Mouse (Mus musculus): ENCODE data around the gene Irs3. TPM values are rescaled to one million over a fixed set of nuclear protein-coding genes. Genes with fewer than 3 reads are reported as not detected.

Irs3 gene
- polyA plus RNA-seq, 1 experiment from 2014 or later: 0.21 TPM

GRCm38 (mm10) chr5:137679726-137680125 lies 34.2 kb upstream of the Irs3 start:
- ATAC-seq (replicated peaks; ENCODE audit: insufficient number of reproducible peaks, insufficient read depth, low FRiP score, low read depth): no peak
- H3K4me1 ChIP-seq (replicated peaks): peaks cover 13% of the 10 kb centered on the region
- no peaks in the 10 kb centered on the region for H3K9me3 ChIP-seq (replicated peaks)
- H3K27ac ChIP-seq: no peak overlapping the region
- no peaks in the 10 kb centered on the region; the same call in 1 of the 2 replicates for H3K36me3 ChIP-seq
- no peaks in the 10 kb centered on the region for H3K27me3 ChIP-seq
- H3K9ac ChIP-seq: no peak overlapping the region
- 79% methylated on average over 4 of the region's 4 CpGs for WGBS
- no peak overlapping the region for H3K4me3 ChIP-seq
- H3K4me2 ChIP-seq: no peak overlapping the region

- no peak overlapping the region for H3K4me3 ChIP-seq
- H3K9me3 ChIP-seq (replicated peaks): no peaks in the 10 kb centered on the region
- no peaks in the 10 kb centered on the region; the same call in 1 of the 2 replicates for H3K36me3 ChIP-seq
- WGBS: 83% methylated on average over 3 of the region's 3 CpGs
- H3K4me1 ChIP-seq (replicated peaks): peaks cover 12% of the 10 kb centered on the region
- no peak overlapping the region for H3K4me2 ChIP-seq
- H3K27ac ChIP-seq: no peak overlapping the region
- ATAC-seq (replicated peaks; ENCODE audit: insufficient number of reproducible peaks, insufficient read depth, low FRiP score, low read depth): no peak
- H3K9ac ChIP-seq: no peak overlapping the region
- H3K27me3 ChIP-seq: no peaks in the 10 kb centered on the region
These were observed 33.2 kb upstream of the Irs3 start for GRCm38 (mm10) chr5:137678736-137679135.

GRCm38 (mm10) chr5:137677859-137678258 lies 32.3 kb upstream of the Irs3 start:
- Histone ChIP-seq H3K4me2 (no peak overlapping the region), H3K4me1 (replicated peaks) (peaks cover 6% of the 10 kb centered on the region), H3K9ac (no peak overlapping the region), H3K9me3 (replicated peaks) (no peaks in the 10 kb centered on the region), H3K4me3 (no peak overlapping the region), H3K27me3 (no peaks in the 10 kb centered on the region), H3K36me3 (no peaks in the 10 kb centered on the region; the same call in 1 of the 2 replicates), H3K27ac (no peak overlapping the region)
- WGBS: 89% methylated on average over 8 of the region's 8 CpGs
- no peak for ATAC-seq (replicated peaks; ENCODE audit: insufficient number of reproducible peaks, insufficient read depth, low FRiP score, low read depth)

- H3K9ac ChIP-seq: no peak overlapping the region
- H3K9me3 ChIP-seq (replicated peaks): no peaks in the 10 kb centered on the region
- H3K4me3 ChIP-seq: no peak overlapping the region
- H3K4me2 ChIP-seq: no peak overlapping the region
- H3K27ac ChIP-seq: no peak overlapping the region
- no peaks in the 10 kb centered on the region; the same call in 1 of the 2 replicates for H3K36me3 ChIP-seq
- peaks cover 21% of the 10 kb centered on the region for H3K4me1 ChIP-seq (replicated peaks)
- WGBS: 94% methylated on average over 8 of the region's 8 CpGs
- no peak for ATAC-seq (replicated peaks; ENCODE audit: insufficient number of reproducible peaks, insufficient read depth, low FRiP score, low read depth)
- H3K27me3 ChIP-seq: no peaks in the 10 kb centered on the region
These were observed 29.3 kb upstream of the Irs3 start for GRCm38 (mm10) chr5:137674786-137675185.

- ATAC-seq (replicated peaks; ENCODE audit: insufficient number of reproducible peaks, insufficient read depth, low FRiP score, low read depth): no peak
- H3K9me3 ChIP-seq (replicated peaks): no peaks in the 10 kb centered on the region
- H3K36me3 ChIP-seq: no peaks in the 10 kb centered on the region
- H3K27me3 ChIP-seq: no peaks in the 10 kb centered on the region
- no peak overlapping the region for H3K4me3 ChIP-seq
- 66% methylated on average over 6 of the region's 6 CpGs for WGBS
- H3K4me2 ChIP-seq: no peak overlapping the region
- peak overlapping the region; percentile 92; the same call in 1 of the 2 replicates for H3K27ac ChIP-seq
- H3K4me1 ChIP-seq (replicated peaks): peaks cover 29% of the 10 kb centered on the region
- H3K9ac ChIP-seq: no peak overlapping the region
These were observed 27.5 kb upstream of the Irs3 start for GRCm38 (mm10) chr5:137673015-137673414.

- no peaks in the 10 kb centered on the region for H3K9me3 ChIP-seq (replicated peaks)
- H3K9ac ChIP-seq: no peak overlapping the region
- H3K4me1 ChIP-seq (replicated peaks): peaks cover 29% of the 10 kb centered on the region
- H3K4me3 ChIP-seq: no peak overlapping the region
- no peaks in the 10 kb centered on the region for H3K36me3 ChIP-seq
- H3K27ac ChIP-seq: peak overlapping the region; percentile 92
- H3K4me2 ChIP-seq: peak overlapping the region; percentile 36
- WGBS: 67% methylated on average over 5 of the region's 5 CpGs
- H3K27me3 ChIP-seq: no peaks in the 10 kb centered on the region
- ATAC-seq (replicated peaks; ENCODE audit: insufficient number of reproducible peaks, insufficient read depth, low FRiP score, low read depth): no peak; the same call in 1 of the 2 replicates
These were observed 26.8 kb upstream of the Irs3 start for GRCm38 (mm10) chr5:137672361-137672760.

GRCm38 (mm10) chr5:137671443-137672240 lies 26.1 kb upstream of the Irs3 start:
- Histone ChIP-seq H3K27ac (peak overlapping the region; percentile 92), H3K9me3 (replicated peaks) (no peaks in the 10 kb centered on the region), H3K4me2 (peak overlapping the region; percentile 36), H3K4me1 (replicated peaks) (peaks cover 29% of the 10 kb centered on the region), H3K36me3 (peaks cover 5% of the 10 kb centered on the region), H3K9ac (peak overlapping the region; percentile 29; the same call in 1 of the 2 replicates), H3K4me3 (no peak overlapping the region), H3K27me3 (no peaks in the 10 kb centered on the region)
- WGBS: 11% methylated on average over 9 of the region's 9 CpGs
- peak; percentile 77 for ATAC-seq (replicated peaks; ENCODE audit: insufficient number of reproducible peaks, insufficient read depth, low FRiP score, low read depth)

- Histone ChIP-seq H3K9ac (no peak overlapping the region), H3K27ac (no peak overlapping the region), H3K4me2 (no peak overlapping the region), H3K4me1 (replicated peaks) (peaks cover 29% of the 10 kb centered on the region), H3K4me3 (no peak overlapping the region), H3K27me3 (no peaks in the 10 kb centered on the region), H3K36me3 (peaks cover 11% of the 10 kb centered on the region), H3K9me3 (replicated peaks) (no peaks in the 10 kb centered on the region)
- ATAC-seq (replicated peaks; ENCODE audit: insufficient number of reproducible peaks, insufficient read depth, low FRiP score, low read depth): no peak
- 95% methylated on average over 1 of the region's 1 CpGs for WGBS
These were observed 24.7 kb upstream of the Irs3 start for GRCm38 (mm10) chr5:137670240-137670639.

GRCm38 (mm10) chr5:137668971-137669370 lies 23.5 kb upstream of the Irs3 start:
- Histone ChIP-seq H3K36me3 (peaks cover 13% of the 10 kb centered on the region), H3K9me3 (replicated peaks) (no peaks in the 10 kb centered on the region), H3K4me2 (0 out of 2 replicates have a peak overlapping the region, but pooled peaks have one; percentile 29), H3K27ac (peak overlapping the region; percentile 58), H3K4me3 (no peak overlapping the region), H3K27me3 (no peaks in the 10 kb centered on the region), H3K4me1 (replicated peaks) (peaks cover 29% of the 10 kb centered on the region), H3K9ac (no peak overlapping the region)
- no peak for ATAC-seq (replicated peaks; ENCODE audit: insufficient number of reproducible peaks, insufficient read depth, low FRiP score, low read depth)
- 45% methylated on average over 10 of the region's 10 CpGs for WGBS

- no peaks in the 10 kb centered on the region for H3K27me3 ChIP-seq
- peaks cover 44% of the 10 kb centered on the region for H3K36me3 ChIP-seq
- H3K9me3 ChIP-seq (replicated peaks): no peaks in the 10 kb centered on the region
- no peak overlapping the region for H3K4me3 ChIP-seq
- ATAC-seq (replicated peaks; ENCODE audit: insufficient number of reproducible peaks, insufficient read depth, low FRiP score, low read depth): no peak
- no peak overlapping the region for H3K27ac ChIP-seq
- H3K4me1 ChIP-seq (replicated peaks): 0 out of 2 replicates have a peak, but pooled peaks cover 4% of the 10 kb centered on the region
- WGBS: 70% methylated on average over 9 of the region's 9 CpGs
- no peak overlapping the region for H3K9ac ChIP-seq
- no peak overlapping the region for H3K4me2 ChIP-seq
These were observed 17.5 kb upstream of the Irs3 start for GRCm38 (mm10) chr5:137663057-137663456.

- no peak for ATAC-seq (replicated peaks; ENCODE audit: insufficient number of reproducible peaks, insufficient read depth, low FRiP score, low read depth)
- Histone ChIP-seq H3K4me3 (no peak overlapping the region), H3K9ac (no peak overlapping the region), H3K4me1 (replicated peaks) (peaks cover 8% of the 10 kb centered on the region; the same call in 1 of the 2 replicates), H3K9me3 (replicated peaks) (no peaks in the 10 kb centered on the region), H3K27ac (0 out of 2 replicates have a peak overlapping the region, but pooled peaks have one; percentile 8), H3K4me2 (no peak overlapping the region), H3K36me3 (peaks cover 36% of the 10 kb centered on the region), H3K27me3 (no peaks in the 10 kb centered on the region)
- WGBS: 76% methylated on average over 6 of the region's 6 CpGs
These were observed 14.7 kb upstream of the Irs3 start for GRCm38 (mm10) chr5:137660064-137660688.

Measured in heart, embryonic 15.5 days (tissue).